Mouse (Mus musculus) MEL (cell line): ENCODE measurements around the gene Plcb4. TPM values are rescaled to one million over a fixed set of nuclear protein-coding genes. Genes with fewer than 3 reads are reported as not detected.
A peak's percentile ranks its signal among the peaks of the same experiment; 100 is the strongest.

ENCODE experiments used
- DNase-seq: peaks from one replicate; pipeline ENCODE4 v3.0.0; 2011; ENCODE audit warnings: low read depth, low spot score
- H3K27ac ChIP-seq: 2 replicates; pipeline ENCODE4 v1.5.1; 2012; ENCODE audit warnings: low read depth, mild to moderate bottlenecking, control low read depth, low read length, moderate library complexity; ENCODE audit not compliant: control insufficient read depth
- H3K27me3 ChIP-seq, 2 experiments: fragments of 150-350 bp in 1 of 2; sonication (generic) in 1 of 2; 2 replicates each; pipeline ENCODE4 v1.6.1; 2012; ENCODE audit warnings: low read length in 2 of 2, mild to moderate bottlenecking in 2 of 2, improper control_type of control experiment in 1 of 2, moderate library complexity in 1 of 2; ENCODE audit not compliant: insufficient read depth in 2 of 2, control insufficient read depth in 1 of 2
- H3K36me3 ChIP-seq, 2 experiments: 2 replicates each; pipeline ENCODE4 v1.6.1; 2012 to 2014; ENCODE audit warnings: low read length in 2 of 2, improper control_type of control experiment in 1 of 2, inconsistent platforms in 1 of 2, mild to moderate bottlenecking in 1 of 2; ENCODE audit not compliant: insufficient read depth in 2 of 2, control insufficient read depth in 1 of 2
- H3K4me1 ChIP-seq, 2 experiments: fragments of 150-350 bp in 1 of 2; sonication (generic) in 1 of 2; 2 replicates each; pipeline ENCODE4 v1.6.1; 2012; ENCODE audit warnings: low read length in 2 of 2, improper control_type of control experiment in 1 of 2, mild to moderate bottlenecking in 1 of 2; ENCODE audit not compliant: insufficient read depth in 2 of 2, control insufficient read depth in 1 of 2
- H3K4me3 ChIP-seq, 2 experiments: fragments of 150-350 bp in 1 of 2; sonication (generic) in 1 of 2; 2 replicates each; pipeline ENCODE4 v1.5.1; 2012; ENCODE audit warnings: low read depth in 2 of 2, low read length in 2 of 2, mild to moderate bottlenecking in 2 of 2, moderate library complexity in 2 of 2, control low read depth in 1 of 2, improper control_type of control experiment in 1 of 2; ENCODE audit not compliant: control insufficient read depth in 1 of 2, insufficient read depth in 1 of 2
- H3K79me2 ChIP-seq: 2 replicates; pipeline ENCODE4 v1.6.1; 2012; ENCODE audit warnings: mild to moderate bottlenecking, low read length, moderate library complexity; ENCODE audit not compliant: control insufficient read depth, poor library complexity, insufficient read depth
- H3K9ac ChIP-seq: 2 replicates; pipeline ENCODE4 v1.6.1; 2012; ENCODE audit warnings: low read depth, mild to moderate bottlenecking, control low read depth, low read length, moderate library complexity; ENCODE audit not compliant: control insufficient read depth, poor library complexity, severe bottlenecking
- H3K9me3 ChIP-seq: fragments of 150-350 bp; sonication (generic); replicated peaks from 2 replicates; pipeline ENCODE4 v1.6.1; 2012; ENCODE audit warnings: mild to moderate bottlenecking, low read length, improper control_type of control experiment, moderate library complexity; ENCODE audit not compliant: insufficient read depth
- BHLHE40 ChIP-seq: IDR thresholded peaks from 2 replicates; pipeline ENCODE4 v1.6.1; 2012; ENCODE audit warnings: low read depth, mild to moderate bottlenecking, inconsistent platforms, low read length, improper control_type of control experiment, borderline replicate concordance
- CHD1 ChIP-seq: IDR thresholded peaks from 2 replicates; pipeline ENCODE4 v1.6.1; 2012; ENCODE audit warnings: low read depth, mild to moderate bottlenecking, inconsistent platforms, low read length, improper control_type of control experiment
- CHD2 ChIP-seq: IDR thresholded peaks from 2 replicates; pipeline ENCODE4 v1.6.1; 2011; ENCODE audit warnings: low read length, improper control_type of control experiment
- CTCF ChIP-seq, 3 experiments: IDR thresholded peaks in 2 of 3; conservative IDR thresholded peaks in 1 of 3; 2 replicates each; pipeline ENCODE4 v1.5.1; 2011 to 2012; ENCODE audit warnings: low read length in 3 of 3, low read depth in 2 of 3, mild to moderate bottlenecking in 2 of 3, improper control_type of control experiment in 1 of 3, inconsistent platforms in 1 of 3, mixed read lengths in 1 of 3, moderate library complexity in 1 of 3; ENCODE audit not compliant: control insufficient read depth in 1 of 3, insufficient read depth in 1 of 3, poor library complexity in 1 of 3, severe bottlenecking in 1 of 3
- ELF1 ChIP-seq: IDR thresholded peaks from 2 replicates; pipeline ENCODE4 v1.6.1; 2014; ENCODE audit warnings: low read depth, mild to moderate bottlenecking, inconsistent platforms, low read length, improper control_type of control experiment, moderate library complexity
- EP300 ChIP-seq, 2 experiments: IDR thresholded peaks; 2 replicates each; pipeline ENCODE4 v1.6.1; 2011; ENCODE audit warnings: improper control_type of control experiment in 2 of 2, low read length in 2 of 2, low read depth in 1 of 2, mild to moderate bottlenecking in 1 of 2
- ETS1 ChIP-seq: IDR thresholded peaks from 2 replicates; pipeline ENCODE4 v1.6.1; 2012; ENCODE audit warnings: low read depth, mild to moderate bottlenecking, inconsistent platforms, low read length, improper control_type of control experiment, moderate library complexity
- HCFC1 ChIP-seq: IDR thresholded peaks from 2 replicates; pipeline ENCODE4 v1.6.1; 2012; ENCODE audit warnings: low read depth, mild to moderate bottlenecking, inconsistent platforms, low read length, improper control_type of control experiment, moderate library complexity
- JUND ChIP-seq: IDR thresholded peaks from 2 replicates; pipeline ENCODE4 v1.6.1; 2011; ENCODE audit warnings: low read depth, mild to moderate bottlenecking, improper control_type of control experiment, low read length
- MAX ChIP-seq: IDR thresholded peaks from 2 replicates; pipeline ENCODE4 v1.6.1; 2011; ENCODE audit warnings: low read length, improper control_type of control experiment
- MEF2A ChIP-seq: IDR thresholded peaks from 2 replicates; pipeline ENCODE4 v1.6.1; 2014; ENCODE audit warnings: low read depth, mild to moderate bottlenecking, inconsistent platforms, low read length, improper control_type of control experiment; ENCODE audit not compliant: poor library complexity, insufficient replicate concordance, severe bottlenecking; ENCODE audit errors: extremely low read depth
- MYB ChIP-seq: IDR thresholded peaks from 2 replicates; pipeline ENCODE4 v1.6.1; 2011; ENCODE audit warnings: mild to moderate bottlenecking, low read depth, low read length, improper control_type of control experiment
- MYC ChIP-seq: IDR thresholded peaks from 2 replicates; pipeline ENCODE4 v1.6.1; 2011; ENCODE audit warnings: low read depth, mild to moderate bottlenecking, low read length, improper control_type of control experiment, moderate library complexity
- NRF1 ChIP-seq: IDR thresholded peaks from 2 replicates; pipeline ENCODE4 v1.6.1; 2014; ENCODE audit warnings: low read depth, mild to moderate bottlenecking, inconsistent platforms, low read length, improper control_type of control experiment, moderate library complexity; ENCODE audit not compliant: poor library complexity, insufficient read depth, severe bottlenecking
- POLR2A ChIP-seq, 2 experiments: IDR thresholded peaks; 2 replicates each; pipeline ENCODE4 v1.6.1; 2011 to 2012; ENCODE audit warnings: low read length in 2 of 2, mild to moderate bottlenecking in 2 of 2, control low read depth in 1 of 2, improper control_type of control experiment in 1 of 2, low read depth in 1 of 2, moderate library complexity in 1 of 2; ENCODE audit not compliant: control insufficient read depth in 1 of 2, insufficient read depth in 1 of 2, poor library complexity in 1 of 2
- POLR2AphosphoS5 ChIP-seq: IDR thresholded peaks from 2 replicates; pipeline ENCODE4 v1.6.1; 2012; ENCODE audit warnings: low read depth, borderline replicate concordance, mild to moderate bottlenecking, inconsistent platforms, low read length, moderate library complexity, mixed read lengths
- RAD21 ChIP-seq: IDR thresholded peaks from 2 replicates; pipeline ENCODE4 v1.6.1; 2011; ENCODE audit warnings: mild to moderate bottlenecking, low read depth, low read length, improper control_type of control experiment
- RCOR1 ChIP-seq: IDR thresholded peaks from 2 replicates; pipeline ENCODE4 v1.6.1; 2012; ENCODE audit warnings: low read depth, mild to moderate bottlenecking, inconsistent platforms, low read length, improper control_type of control experiment
- SMC3 ChIP-seq: IDR thresholded peaks from 2 replicates; pipeline ENCODE4 v1.6.1; 2011; ENCODE audit warnings: low read depth, low read length, improper control_type of control experiment
- TBP ChIP-seq: IDR thresholded peaks from 2 replicates; pipeline ENCODE4 v1.8.0; 2011; ENCODE audit warnings: low read depth, low read length, improper control_type of control experiment
- TCF12 ChIP-seq: IDR thresholded peaks from 2 replicates; pipeline ENCODE4 v1.6.1; 2014; ENCODE audit warnings: low read depth, mild to moderate bottlenecking, inconsistent platforms, low read length, improper control_type of control experiment, moderate library complexity
- USF1 ChIP-seq: IDR thresholded peaks from 2 replicates; pipeline ENCODE4 v1.6.1; 2014; ENCODE audit warnings: low read depth, mild to moderate bottlenecking, inconsistent platforms, low read length, improper control_type of control experiment, moderate library complexity
- ZC3H11A ChIP-seq: IDR thresholded peaks from 2 replicates; pipeline ENCODE4 v1.6.1; 2012; ENCODE audit warnings: low read depth, mild to moderate bottlenecking, inconsistent platforms, low read length, improper control_type of control experiment
- ZNF384 ChIP-seq: IDR thresholded peaks from 2 replicates; pipeline ENCODE4 v1.6.1; 2012; ENCODE audit warnings: low read depth, mild to moderate bottlenecking, inconsistent platforms, low read length, improper control_type of control experiment
- polyA plus RNA-seq, 2 experiments: library from polyadenylated mRNA; stranded (reverse) in 1 of 2; unstranded in 1 of 2; fragments of >175 nt in 1 of 2; fragments of >200 nt in 1 of 2; gene quantifications; 2 replicates each; pipeline versions ENCODE4 v1.2.1 to v1.2.4; 2012; ENCODE audit warnings: low replicate concordance in 2 of 2, low read depth in 1 of 2; ENCODE audit not compliant: insufficient read length in 2 of 2, insufficient read depth in 1 of 2, missing spikeins in 1 of 2
- total RNA-seq: library from RNA; depleted of rRNA; stranded (reverse); fragments of 300-350 nt; gene quantifications from 2 replicates; pipeline ENCODE4 v1.2.3, GENCODE M21; 2012

Plcb4 gene
- total and polyA plus RNA-seq, 3 experiments = not detected

- no peaks in the 10 kb centered on the region for H3K4me1 ChIP-seq
- no peaks in the 10 kb centered on the region for H3K27me3 ChIP-seq
- H3K9me3 ChIP-seq = no peaks in the 10 kb centered on the region
- no peak overlapping the region for H3K4me3 ChIP-seq
- no peak overlapping the region for H3K9ac ChIP-seq
- TF ChIP-seq RAD21 (no peak), TCF12 (no peak), TBP (no peak), POLR2A (IDR thresholded peaks at IDR 0.05; ENCODE audit: control insufficient read depth in 1 of 2, insufficient read depth in 1 of 2, low read depth in 1 of 2, low read length in 2 of 2, poor library complexity in 1 of 2) (no peak), MYB (no peak), CHD2 (no peak), ETS1 (no peak), USF1 (no peak), NRF1 (no peak), ZNF384 (no peak), MAX (no peak)
- no peaks in the 10 kb centered on the region for H3K36me3 ChIP-seq
- no peak for DNase-seq
- H3K27ac ChIP-seq = no peak overlapping the region
- H3K79me2 ChIP-seq = no peaks in the 10 kb centered on the region
These were observed 297.0 kb downstream of the Plcb4 start for GRCm38 (mm10) chr2:135955796-135956195.

GRCm38 (mm10) chr2:135957689-135958088 lies 298.9 kb downstream of the Plcb4 start:
- Histone ChIP-seq H3K9ac (no peak overlapping the region), H3K9me3 (no peaks in the 10 kb centered on the region), H3K4me1 (no peaks in the 10 kb centered on the region), H3K27me3 (no peaks in the 10 kb centered on the region), H3K79me2 (no peaks in the 10 kb centered on the region), H3K4me3 (no peak overlapping the region), H3K27ac (no peak overlapping the region), H3K36me3 (no peaks in the 10 kb centered on the region)
- TF ChIP-seq SMC3 (peak; percentile 80), ZC3H11A (peak; percentile 38; the same call in 1 of the 2 replicates), RAD21 (peak; percentile 69), JUND (no peak), CTCF (IDR thresholded peaks at IDR 0.05 in 2 of 3, conservative IDR thresholded peaks at IDR 0.05 in 1 of 3; ENCODE audit: control insufficient read depth in 1 of 3, insufficient read depth in 1 of 3, low read depth in 2 of 3, low read length in 3 of 3, poor library complexity in 1 of 3, severe bottlenecking in 1 of 3) (peak; percentile 63 to 77 (median 72)), POLR2AphosphoS5 (no peak)
- peak; percentile 18 for DNase-seq

- Histone ChIP-seq H3K27me3 (no peaks in the 10 kb centered on the region), H3K9me3 (no peaks in the 10 kb centered on the region), H3K9ac (no peak overlapping the region), H3K27ac (no peak overlapping the region), H3K36me3 (no peaks in the 10 kb centered on the region), H3K79me2 (no peaks in the 10 kb centered on the region), H3K4me3 (no peak overlapping the region), H3K4me1 (no peaks in the 10 kb centered on the region)
- TF ChIP-seq CHD2 (no peak), TCF12 (no peak), ELF1 (no peak), ETS1 (no peak), POLR2A (IDR thresholded peaks at IDR 0.05; ENCODE audit: control insufficient read depth in 1 of 2, insufficient read depth in 1 of 2, low read depth in 1 of 2, low read length in 2 of 2, poor library complexity in 1 of 2) (no peak), POLR2AphosphoS5 (no peak), RAD21 (no peak), USF1 (no peak), MYC (no peak), CTCF (IDR thresholded peaks at IDR 0.05 in 2 of 3, conservative IDR thresholded peaks at IDR 0.05 in 1 of 3; ENCODE audit: control insufficient read depth in 1 of 3, insufficient read depth in 1 of 3, low read depth in 2 of 3, low read length in 3 of 3, poor library complexity in 1 of 3, severe bottlenecking in 1 of 3) (no peak), TBP (no peak), ZNF384 (no peak), BHLHE40 (no peak), HCFC1 (no peak), CHD1 (no peak), MEF2A (no peak), MYB (no peak), RCOR1 (no peak), EP300 (IDR thresholded peaks at IDR 0.05; ENCODE audit: low read depth in 1 of 2, low read length in 2 of 2) (no peak)
- no peak for DNase-seq
These were observed 299.6 kb downstream of the Plcb4 start for GRCm38 (mm10) chr2:135958453-135958852.
